Mouse (Mus musculus): Measurements from ENCODE around the gene Bbs9. TPM values are rescaled to one million over a fixed set of nuclear protein-coding genes. Genes with fewer than 3 reads are reported as not detected.

The Bbs9 gene
- total RNA-seq, 4 experiments from 2014 or later: 8.7 to 10.0 (median 9.5) TPM

- peak in 1 of 2 experiments; percentile 39 for DNase-seq (ENCODE audit: low spot score in 2 of 2)
Measured at GRCm38 (mm10) chr9:22468170-22468898, 7.2 kb upstream of the Bbs9 start.

- no peak for DNase-seq (ENCODE audit: low spot score in 2 of 2)
Measured at GRCm38 (mm10) chr9:22468899-22469259, 6.6 kb upstream of the Bbs9 start.

- no peak for DNase-seq (ENCODE audit: low spot score in 2 of 2)
Measured at GRCm38 (mm10) chr9:22469643-22470042, 5.9 kb upstream of the Bbs9 start, which contains the start of gene Rp9. Gene Rp9, minus strand, starts transcription at chr9:22469743.

- no peak for DNase-seq (ENCODE audit: low spot score in 2 of 2)
Measured at GRCm38 (mm10) chr9:22476265-22476664, 750 bp downstream of the Bbs9 start.

- no peak for DNase-seq (ENCODE audit: low spot score in 2 of 2)
Measured at GRCm38 (mm10) chr9:22478946-22479345, 3.4 kb downstream of the Bbs9 start.

- no peak for DNase-seq (ENCODE audit: low spot score in 2 of 2)
Measured at GRCm38 (mm10) chr9:22483866-22484561, 8.5 kb downstream of the Bbs9 start.

GRCm38 (mm10) chr9:22484562-22485308 is 9.2 kb downstream of the Bbs9 start:
- no peak for DNase-seq (ENCODE audit: low spot score in 2 of 2)

GRCm38 (mm10) chr9:22486211-22486610 is 10.7 kb downstream of the Bbs9 start:
- no peak for DNase-seq (ENCODE audit: low spot score in 2 of 2)

GRCm38 (mm10) chr9:22488963-22489362 is 13.4 kb downstream of the Bbs9 start:
- DNase-seq (ENCODE audit: low spot score in 2 of 2): no peak

GRCm38 (mm10) chr9:22494203-22494807 is 18.8 kb downstream of the Bbs9 start:
- DNase-seq (ENCODE audit: low spot score in 2 of 2): no peak

- DNase-seq (ENCODE audit: low spot score in 2 of 2): no peak
Measured at GRCm38 (mm10) chr9:22495133-22495532, 19.6 kb downstream of the Bbs9 start.

GRCm38 (mm10) chr9:22497021-22497767 is 21.7 kb downstream of the Bbs9 start:
- no peak for DNase-seq (ENCODE audit: low spot score in 2 of 2)

- DNase-seq (ENCODE audit: low spot score in 2 of 2): no peak
Measured at GRCm38 (mm10) chr9:22502972-22503371, 27.5 kb downstream of the Bbs9 start.

GRCm38 (mm10) chr9:22503581-22503980 is 28.1 kb downstream of the Bbs9 start:
- DNase-seq (ENCODE audit: low spot score in 2 of 2): no peak

- DNase-seq (ENCODE audit: low spot score in 2 of 2): no peak
Measured at GRCm38 (mm10) chr9:22505574-22505973, 30.1 kb downstream of the Bbs9 start.

GRCm38 (mm10) chr9:22515076-22515475 is 39.6 kb downstream of the Bbs9 start:
- no peak for DNase-seq (ENCODE audit: low spot score in 2 of 2)

GRCm38 (mm10) chr9:22518394-22519041 is 43.0 kb downstream of the Bbs9 start:
- DNase-seq (ENCODE audit: low spot score in 2 of 2): no peak

- no peak for DNase-seq (ENCODE audit: low spot score in 2 of 2)
Measured at GRCm38 (mm10) chr9:22523460-22523859, 47.9 kb downstream of the Bbs9 start.

- no peak for DNase-seq (ENCODE audit: low spot score in 2 of 2)
Measured at GRCm38 (mm10) chr9:22530734-22531489, 55.4 kb downstream of the Bbs9 start.

GRCm38 (mm10) chr9:22532112-22532511 is 56.6 kb downstream of the Bbs9 start:
- no peak for DNase-seq (ENCODE audit: low spot score in 2 of 2)
